Mouse (Mus musculus): ENCODE results near the gene Prrt3.

The Prrt3 gene

GRCm38 (mm10) chr6:113501388-113502084 is at the start of gene Prrt3:
TSS of gene Prrt3 (minus strand) at chr6:113501931.
- no peak for DNase-seq

GRCm38 (mm10) chr6:113543906-113544481 is 42.3 kb upstream of the Prrt3 start:
- no peak for DNase-seq

GRCm38 (mm10) chr6:113541610-113542009 is 39.9 kb upstream of the Prrt3 start:
- no peak for DNase-seq

- DNase-seq = no peak
Observed at GRCm38 (mm10) chr6:113534886-113535285, 33.2 kb upstream of the Prrt3 start.

GRCm38 (mm10) chr6:113531840-113532404 is 30.2 kb upstream of the Prrt3 start:
- DNase-seq = no peak

- DNase-seq = peak; percentile 79 to 80
Observed at GRCm38 (mm10) chr6:113530932-113531839, 29.5 kb upstream of the Prrt3 start, which contains the start of the genes Emc3 and Fancd2. TSS of gene Emc3 (minus strand) at chr6:113531652. TSS of gene Fancd2 (plus strand) at chr6:113531682.

- DNase-seq = no peak
Observed at GRCm38 (mm10) chr6:113523420-113523819, 21.7 kb upstream of the Prrt3 start.

- DNase-seq = no peak
Observed at GRCm38 (mm10) chr6:113522310-113522709, 20.6 kb upstream of the Prrt3 start.

GRCm38 (mm10) chr6:113517434-113518080 is 15.8 kb upstream of the Prrt3 start:
- DNase-seq = peak; percentile 32 to 47

- DNase-seq = no peak
Observed at GRCm38 (mm10) chr6:113514600-113514999, 12.9 kb upstream of the Prrt3 start.

- DNase-seq = no peak
Observed at GRCm38 (mm10) chr6:113513944-113514343, 12.2 kb upstream of the Prrt3 start.

- no peak for DNase-seq
Observed at GRCm38 (mm10) chr6:113508947-113509280, 7.2 kb upstream of the Prrt3 start.

GRCm38 (mm10) chr6:113508272-113508946 is 6.7 kb upstream of the Prrt3 start:
- DNase-seq = no peak

GRCm38 (mm10) chr6:113507130-113507529 is 5.4 kb upstream of the Prrt3 start:
- DNase-seq = no peak

GRCm38 (mm10) chr6:113505689-113506088 is 4.0 kb upstream of the Prrt3 start:
- DNase-seq = no peak

GRCm38 (mm10) chr6:113502801-113503200 is 1.1 kb upstream of the Prrt3 start:
- no peak for DNase-seq

GRCm38 (mm10) chr6:113499346-113499745 is 2.4 kb downstream of the Prrt3 start:
- DNase-seq = no peak

GRCm38 (mm10) chr6:113495071-113495675 is 6.6 kb downstream of the Prrt3 start:
- DNase-seq = no peak

GRCm38 (mm10) chr6:113494258-113494788 is 7.4 kb downstream of the Prrt3 start:
- peak; percentile 71 to 73 for DNase-seq

- no peak for DNase-seq
Observed at GRCm38 (mm10) chr6:113492101-113492864, 9.4 kb downstream of the Prrt3 start.

Measured in thymus, adult 18-20 months (tissue).